Mouse (Mus musculus) megakaryocyte, embryonic 14.5 days (primary cell): ENCODE results near the gene Zmynd19.

Experiments
- FLI1 ChIP-seq: IDR thresholded peaks from 2 replicates; pipeline ENCODE4 v1.6.1; 2012; ENCODE audit warnings: low read length, inconsistent platforms, mixed read lengths
- GATA1 ChIP-seq: IDR thresholded peaks from 3 replicates; pipeline ENCODE4 v1.6.1; 2012; ENCODE audit warnings: mixed read lengths, low read length, inconsistent platforms, borderline replicate concordance

DNA sequence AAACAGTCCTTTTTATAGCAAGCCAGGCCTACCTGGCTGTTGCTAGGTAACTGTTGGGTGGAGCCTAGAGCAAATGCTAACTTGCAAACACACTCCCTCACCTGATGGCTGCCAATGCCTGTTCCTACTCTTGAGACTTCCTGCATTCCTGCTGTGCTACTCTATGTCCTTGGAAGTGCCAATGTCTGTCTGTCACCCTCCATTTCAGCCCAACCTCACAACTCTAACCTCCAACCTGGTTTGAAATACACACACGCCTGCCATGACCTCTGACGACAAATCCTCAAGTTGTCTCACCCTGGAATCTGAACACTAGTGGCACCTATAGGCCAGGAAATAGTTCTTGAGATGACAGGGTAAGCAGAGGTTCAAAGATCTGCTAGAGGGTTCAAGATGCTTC is 20.5 kb upstream of the Zmynd19 start:
- no peak for TF ChIP-seq GATA1
- no peak for TF ChIP-seq FLI1
